7 mouse cellular contexts compared by ENCODE assay signal in the genomic region with DNA sequence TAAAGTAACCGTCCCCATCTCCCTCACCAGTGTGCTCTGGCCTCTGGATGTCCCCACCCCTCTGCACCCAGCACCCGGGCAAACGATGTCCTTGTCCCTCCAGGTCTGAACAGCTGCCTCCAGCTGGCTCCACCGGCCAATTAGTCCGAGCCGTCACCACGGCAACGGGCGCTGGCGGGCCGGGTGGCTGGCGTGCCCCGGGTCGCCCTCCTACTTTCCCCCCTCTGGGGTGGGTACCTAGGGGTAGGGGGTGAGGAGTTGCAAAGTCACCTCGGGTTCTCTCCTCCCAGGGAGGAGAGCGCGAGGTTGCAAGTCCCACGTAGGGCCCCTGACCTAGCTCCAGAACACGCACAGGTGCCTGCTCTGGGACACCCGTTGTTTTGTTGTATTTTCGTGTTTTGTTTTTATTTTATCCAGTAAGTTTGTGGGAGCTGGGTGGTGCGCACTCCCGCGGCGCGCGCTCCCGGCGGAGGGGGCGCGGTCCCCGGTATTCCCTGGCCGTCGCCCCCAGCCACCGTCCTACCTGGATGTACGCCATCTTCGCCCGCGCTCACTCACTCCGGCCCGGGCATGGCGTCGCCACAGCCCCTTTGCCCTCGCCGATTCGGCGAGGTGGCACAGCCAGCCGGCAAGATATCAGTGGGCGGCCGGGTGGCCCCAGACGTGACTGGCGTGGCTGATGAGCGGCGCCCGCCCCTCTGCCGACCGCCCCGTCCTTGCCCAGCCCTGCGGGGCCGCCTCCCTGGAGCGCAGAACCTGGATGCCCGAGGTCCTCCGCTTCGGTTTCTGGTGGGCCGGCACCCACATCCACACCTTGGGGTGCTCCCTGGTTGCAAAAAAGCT. TPM values are rescaled to one million over a fixed set of nuclear protein-coding genes. Genes with fewer than 3 reads are reported as not detected.
DNase-seq lines count a peak whose midpoint lies in the region; ATAC-seq lines count a peak whose summit lies in the region.

No protein-coding gene starts in this region.

- ATAC-seq in embryonic facial prominence, embryonic 11.5 days (replicated peaks; ENCODE audit: insufficient number of reproducible peaks, low FRiP score, low TSS enrichment, low read depth) = peak; percentile 41
- ATAC-seq in midbrain, embryonic 11.5 days (ENCODE audit: low FRiP score) = peak; percentile 77
- ATAC-seq in activated CD4-positive, CD25-positive, alpha-beta regulatory T cell, adult 4 months = no peak

- H3K27me3 ChIP-seq in embryonic facial prominence, embryonic 11.5 days (ENCODE audit: control insufficient read depth, insufficient read depth, low read length) = peaks cover 5% of the 10 kb centered on the region; the same call in 1 of the 2 replicates
- H3K27me3 ChIP-seq in midbrain, embryonic 11.5 days (ENCODE audit: control insufficient read depth, insufficient read depth, low read length) = peaks cover 5% of the 10 kb centered on the region; the same call in 1 of the 2 replicates

- under 1% methylated on average over 64 of the region's 65 CpGs for WGBS in embryonic facial prominence, embryonic 11.5 days
- under 1% methylated on average over 63 of the region's 65 CpGs for whole genome bisulfite sequencing in midbrain, embryonic 11.5 days

- H3K9me3 ChIP-seq in embryonic facial prominence, embryonic 11.5 days (replicated peaks; ENCODE audit: control insufficient read depth, low read length) = no peaks in the 10 kb centered on the region
- H3K9me3 ChIP-seq in midbrain, embryonic 11.5 days (ENCODE audit: control insufficient read depth, low read length) = no peaks in the 10 kb centered on the region

- H3K27ac ChIP-seq in embryonic facial prominence, embryonic 11.5 days (replicated peaks; ENCODE audit: low read depth, low read length) = no peak overlapping the region
- no peak overlapping the region for H3K27ac ChIP-seq in midbrain, embryonic 11.5 days (ENCODE audit: low read depth, low read length)

- H3K36me3 ChIP-seq in embryonic facial prominence, embryonic 11.5 days (replicated peaks; ENCODE audit: control insufficient read depth, insufficient read depth, low read depth, low read length) = no peaks in the 10 kb centered on the region
- no peaks in the 10 kb centered on the region for H3K36me3 ChIP-seq in midbrain, embryonic 11.5 days (ENCODE audit: control insufficient read depth, insufficient read depth, low read length)

- intact Hi-C loops in heart, postnatal 14 days (cut with DNase I) = loop anchor here (1.0 to 5.0 kb wide), 4 partner anchors 71 to 240 kb away; partner anchors contain the start of gene Tmc5

- peak; percentile 64 for DNase-seq in 3134 (ENCODE audit: extremely low read depth, insufficient read length, low spot score)
- peak; percentile 74 for DNase-seq in MN1 (ENCODE audit: low spot score)
- peak; percentile 57 for DNase-seq in embryonic facial prominence, embryonic 11.5 days (ENCODE audit: low spot score)
- peak; percentile 70 to 76 for DNase-seq in heart, postnatal 14 days
- peak; percentile 84 to 89 for DNase-seq in kidney, postnatal 4 days
- DNase-seq in midbrain, embryonic 11.5 days (ENCODE audit: low spot score, missing footprints) = peak; percentile 90

- H3K4me2 ChIP-seq in embryonic facial prominence, embryonic 11.5 days (ENCODE audit: low read depth, low read length) = peak overlapping the region; percentile 98
- peak overlapping the region; percentile 75 for H3K4me2 ChIP-seq in midbrain, embryonic 11.5 days

- H3K4me3 ChIP-seq in embryonic facial prominence, embryonic 11.5 days (ENCODE audit: low read depth, low read length) = peak overlapping the region; percentile 60
- H3K4me3 ChIP-seq in midbrain, embryonic 11.5 days (ENCODE audit: low read depth, low read length) = peak overlapping the region; percentile 53

- peak overlapping the region; percentile 59 for H3K9ac ChIP-seq in embryonic facial prominence, embryonic 11.5 days (replicated peaks; ENCODE audit: low read length)
- H3K9ac ChIP-seq in midbrain, embryonic 11.5 days (ENCODE audit: low read length) = peak overlapping the region; percentile 56

- peaks cover 13% of the 10 kb centered on the region for H3K4me1 ChIP-seq in embryonic facial prominence, embryonic 11.5 days (ENCODE audit: control insufficient read depth, insufficient read depth, low read length)
- H3K4me1 ChIP-seq in midbrain, embryonic 11.5 days (ENCODE audit: control insufficient read depth, insufficient read depth, low read length) = peaks cover 13% of the 10 kb centered on the region; the same call in 1 of the 2 replicates

RNA-seq across cellular contexts. Expression of gene Syt17, which starts 0.5 kb away (rescaled TPM):
- polyA plus RNA-seq in embryonic facial prominence, embryonic 11.5 days (2014; fragmentation: Nextera tagmentation; extraction: Ambion mirVana) = 2.3 TPM in 2 replicates
- total RNA-seq in heart, postnatal 14 days (2021) = 1 to 10 TPM; 2.1 to 2.9 TPM
- 3.5 and 3.7 TPM in 2 replicates for polyA plus RNA-seq in midbrain, embryonic 11.5 days (2014; fragmentation: Nextera tagmentation; extraction: Ambion mirVana)
- polyA plus RNA-seq in activated CD4-positive, CD25-positive, alpha-beta regulatory T cell, adult 4 months (2017; shearing (Covaris generic)) = under 1 TPM in 1 of 2 experiments, not detected in 1; 0.24 TPM

RNA-seq across cellular contexts. Expression of gene Itpripl2, which starts 44.3 kb away (rescaled TPM):
- 1.3 and 1.8 TPM in 2 replicates for polyA plus RNA-seq in embryonic facial prominence, embryonic 11.5 days (2014; fragmentation: Nextera tagmentation; extraction: Ambion mirVana)
- 10 to 100 TPM; 36.5 to 37.6 TPM for total RNA-seq in heart, postnatal 14 days (2021)
- 0.72 and 0.77 TPM in 2 replicates for polyA plus RNA-seq in midbrain, embryonic 11.5 days (2014; fragmentation: Nextera tagmentation; extraction: Ambion mirVana)
- polyA plus RNA-seq in activated CD4-positive, CD25-positive, alpha-beta regulatory T cell, adult 4 months (2017; shearing (Covaris generic)) = under 1 TPM; 0.25 to 0.32 TPM
